Mouse (Mus musculus): ENCODE measurements around the gene Snrpn. TPM values are rescaled to one million over a fixed set of nuclear protein-coding genes. Genes with fewer than 3 reads are reported as not detected.

Gene Snrpn
- polyA plus RNA-seq, 1 experiment from 2014 or later = 1,196 TPM

GRCm38 (mm10) chr7:60013186-60013585 lies 126.8 kb downstream of the Snrpn start:
- Histone ChIP-seq H3K27ac (ENCODE audit: low read depth, low read length) (no peak overlapping the region), H3K4me2 (ENCODE audit: low read length) (no peak overlapping the region), H3K27me3 (replicated peaks; ENCODE audit: control insufficient read depth, insufficient read depth, low read length) (no peaks in the 10 kb centered on the region), H3K4me1 (ENCODE audit: control insufficient read depth, insufficient read depth, low read depth, low read length) (no peaks in the 10 kb centered on the region), H3K4me3 (ENCODE audit: low read length) (no peak overlapping the region), H3K9me3 (ENCODE audit: control insufficient read depth, low read length) (no peaks in the 10 kb centered on the region), H3K9ac (ENCODE audit: low read depth, low read length) (no peak overlapping the region), H3K36me3 (ENCODE audit: control insufficient read depth, insufficient read depth, low read length) (no peaks in the 10 kb centered on the region)
- WGBS = 62% methylated on average over 3 of the region's 3 CpGs
- ATAC-seq = no peak

GRCm38 (mm10) chr7:60007727-60008360 lies 132.2 kb downstream of the Snrpn start:
- Histone ChIP-seq H3K4me2 (ENCODE audit: low read length) (no peak overlapping the region), H3K9me3 (ENCODE audit: control insufficient read depth, low read length) (peaks cover 15% of the 10 kb centered on the region), H3K27me3 (replicated peaks; ENCODE audit: control insufficient read depth, insufficient read depth, low read length) (no peaks in the 10 kb centered on the region), H3K27ac (ENCODE audit: low read depth, low read length) (no peak overlapping the region), H3K9ac (ENCODE audit: low read depth, low read length) (no peak overlapping the region), H3K4me3 (ENCODE audit: low read length) (no peak overlapping the region), H3K36me3 (ENCODE audit: control insufficient read depth, insufficient read depth, low read length) (no peaks in the 10 kb centered on the region), H3K4me1 (ENCODE audit: control insufficient read depth, insufficient read depth, low read depth, low read length) (no peaks in the 10 kb centered on the region)
- ATAC-seq = no peak
- 45% methylated on average over 3 of the region's 3 CpGs for WGBS

- 47% methylated on average over 2 of the region's 2 CpGs for WGBS
- no peak overlapping the region for H3K4me2 ChIP-seq (ENCODE audit: low read length)
- peaks cover 19% of the 10 kb centered on the region for H3K9me3 ChIP-seq (ENCODE audit: control insufficient read depth, low read length)
- H3K9ac ChIP-seq (ENCODE audit: low read depth, low read length) = no peak overlapping the region
- no peak overlapping the region for H3K4me3 ChIP-seq (ENCODE audit: low read length)
- ATAC-seq = no peak
- H3K27ac ChIP-seq (ENCODE audit: low read depth, low read length) = no peak overlapping the region
- no peaks in the 10 kb centered on the region for H3K27me3 ChIP-seq (replicated peaks; ENCODE audit: control insufficient read depth, insufficient read depth, low read length)
- H3K36me3 ChIP-seq (ENCODE audit: control insufficient read depth, insufficient read depth, low read length) = no peaks in the 10 kb centered on the region
- H3K4me1 ChIP-seq (ENCODE audit: control insufficient read depth, insufficient read depth, low read depth, low read length) = no peaks in the 10 kb centered on the region
These were observed 133.8 kb downstream of the Snrpn start for GRCm38 (mm10) chr7:60006262-60006661.

DNA sequence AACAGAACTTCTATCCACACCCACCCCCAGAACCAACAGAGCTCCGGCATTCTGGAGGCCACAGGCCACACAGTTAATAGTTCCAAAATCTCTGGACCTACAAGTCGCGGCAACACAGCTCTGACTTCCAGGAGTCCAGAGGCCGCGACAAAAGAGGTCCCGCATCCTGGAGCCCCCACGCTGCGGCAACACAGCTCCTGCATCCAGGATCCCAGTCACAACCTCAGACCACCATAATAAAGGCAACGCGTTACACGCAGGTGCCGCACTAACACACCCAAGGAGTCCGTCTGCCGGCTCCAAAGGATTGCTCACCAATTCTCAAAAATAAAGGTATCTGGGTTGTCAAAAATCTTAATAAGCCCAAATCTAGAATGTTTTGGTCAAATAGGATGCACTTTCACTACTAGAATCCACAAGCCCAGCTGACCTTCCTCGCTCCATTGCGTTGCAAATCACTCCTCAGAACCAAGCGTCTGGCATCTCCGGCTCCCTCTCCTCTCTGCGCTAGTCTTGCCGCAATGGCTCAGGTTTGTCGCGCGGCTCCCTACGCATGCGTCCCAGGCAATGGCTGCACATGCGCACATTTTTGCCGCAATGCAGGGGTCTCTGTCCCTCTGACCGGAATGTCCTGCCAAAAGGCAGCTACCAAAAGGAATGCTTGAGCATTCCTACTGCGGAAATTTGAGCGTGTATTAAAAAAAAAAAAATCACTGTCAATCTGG lies 135.3 kb downstream of the Snrpn start, which contains the start of the genes Snurf and Gm38393:
TSS of gene Snurf (minus strand) at position 444 of the 725 bp plus-strand sequence.
TSS of gene Gm38393 (minus strand) at position 459 of the 725 bp plus-strand sequence.
- Histone ChIP-seq H3K9me3 (ENCODE audit: control insufficient read depth, low read length) (peaks cover 19% of the 10 kb centered on the region), H3K9ac (ENCODE audit: low read depth, low read length) (peak within 1 kb of the TSS; percentile 81), H3K36me3 (ENCODE audit: control insufficient read depth, insufficient read depth, low read length) (no peaks in the 10 kb centered on the region), H3K4me1 (ENCODE audit: control insufficient read depth, insufficient read depth, low read depth, low read length) (no peaks in the 10 kb centered on the region), H3K27me3 (replicated peaks; ENCODE audit: control insufficient read depth, insufficient read depth, low read length) (no peaks in the 10 kb centered on the region), H3K4me3 (ENCODE audit: low read length) (peak within 1 kb of the TSS; percentile 63), H3K27ac (ENCODE audit: low read depth, low read length) (peak within 1 kb of the TSS; percentile 89), H3K4me2 (ENCODE audit: low read length) (peak within 1 kb of the TSS; percentile 53)
- peak; percentile 80 for ATAC-seq
- 54% methylated on average over 30 of the region's 30 CpGs for WGBS

DNA sequence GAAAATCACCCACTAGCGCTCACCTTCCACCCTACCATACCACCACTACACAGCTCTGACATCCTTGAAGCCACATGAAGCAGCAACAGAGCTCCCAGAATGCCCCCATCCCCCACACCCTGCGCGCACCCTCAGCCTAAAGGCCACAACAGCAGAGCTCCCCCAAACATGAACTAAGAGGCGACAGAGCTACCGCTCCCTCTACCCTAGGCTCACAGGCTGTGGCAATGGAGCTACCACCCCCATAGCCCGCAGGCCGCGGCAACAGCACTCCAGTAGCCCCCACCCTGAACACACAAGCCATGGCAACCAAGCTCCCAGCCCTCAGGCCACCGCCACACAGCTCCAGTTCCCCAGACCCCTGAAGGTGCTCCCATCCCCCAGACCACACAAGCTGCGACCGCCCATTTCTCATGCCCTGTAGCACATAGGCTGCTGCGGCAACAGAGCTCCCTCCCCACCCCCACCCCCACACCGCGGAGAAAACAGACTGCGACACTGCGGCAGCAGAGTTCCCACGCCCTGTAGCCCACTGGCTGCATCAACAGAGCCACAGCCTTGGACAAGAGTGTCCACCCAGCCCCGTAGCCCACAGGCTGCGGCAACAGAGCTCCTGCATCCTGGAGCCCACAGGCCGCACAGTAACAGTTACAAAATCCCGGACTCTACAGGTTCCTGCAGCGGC lies 136.0 kb downstream of the Snrpn start:
- 45% methylated on average over 22 of the region's 22 CpGs for WGBS
- Histone ChIP-seq H3K9me3 (ENCODE audit: control insufficient read depth, low read length) (peaks cover 19% of the 10 kb centered on the region), H3K4me3 (ENCODE audit: low read length) (peak overlapping the region; percentile 63), H3K4me2 (ENCODE audit: low read length) (peak overlapping the region; percentile 53), H3K4me1 (ENCODE audit: control insufficient read depth, insufficient read depth, low read depth, low read length) (no peaks in the 10 kb centered on the region), H3K36me3 (ENCODE audit: control insufficient read depth, insufficient read depth, low read length) (no peaks in the 10 kb centered on the region), H3K9ac (ENCODE audit: low read depth, low read length) (peak overlapping the region; percentile 81), H3K27ac (ENCODE audit: low read depth, low read length) (peak overlapping the region; percentile 89), H3K27me3 (replicated peaks; ENCODE audit: control insufficient read depth, insufficient read depth, low read length) (no peaks in the 10 kb centered on the region)
- ATAC-seq = peak; percentile 84

- Histone ChIP-seq H3K27ac (ENCODE audit: low read depth, low read length) (peak overlapping the region; percentile 89), H3K36me3 (ENCODE audit: control insufficient read depth, insufficient read depth, low read length) (no peaks in the 10 kb centered on the region), H3K9ac (ENCODE audit: low read depth, low read length) (peak overlapping the region; percentile 81), H3K4me2 (ENCODE audit: low read length) (peak overlapping the region; percentile 53), H3K27me3 (replicated peaks; ENCODE audit: control insufficient read depth, insufficient read depth, low read length) (no peaks in the 10 kb centered on the region), H3K4me1 (ENCODE audit: control insufficient read depth, insufficient read depth, low read depth, low read length) (no peaks in the 10 kb centered on the region), H3K9me3 (ENCODE audit: control insufficient read depth, low read length) (peaks cover 19% of the 10 kb centered on the region), H3K4me3 (ENCODE audit: low read length) (peak overlapping the region; percentile 63)
- ATAC-seq = peak; percentile 80
- 56% methylated on average over 12 of the region's 12 CpGs for WGBS
These were observed 136.8 kb downstream of the Snrpn start for GRCm38 (mm10) chr7:60003006-60003865.

DNA sequence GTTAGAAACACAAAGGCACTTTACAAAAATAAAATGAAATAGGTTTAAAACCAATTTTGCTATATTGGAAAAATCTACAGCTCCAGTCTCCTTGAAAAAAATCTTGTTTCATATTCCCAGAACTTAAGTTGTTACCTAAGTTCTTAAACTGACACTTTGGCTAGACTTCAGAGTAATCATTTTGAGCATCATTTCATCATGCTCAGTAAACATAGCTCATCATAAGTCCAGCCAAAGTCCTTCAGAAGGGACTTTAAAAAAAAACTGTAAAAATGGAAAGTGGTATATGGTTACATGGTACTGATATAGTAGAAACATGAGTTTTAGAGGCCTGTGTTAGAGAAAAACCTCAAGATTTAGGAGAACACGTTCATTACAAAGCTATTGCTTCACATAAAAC lies 161.4 kb downstream of the Snrpn start:
- no peak overlapping the region for H3K4me3 ChIP-seq (ENCODE audit: low read length)
- H3K4me2 ChIP-seq (ENCODE audit: low read length) = no peak overlapping the region
- no peaks in the 10 kb centered on the region for H3K4me1 ChIP-seq (ENCODE audit: control insufficient read depth, insufficient read depth, low read depth, low read length)
- peaks cover 3% of the 10 kb centered on the region; the same call in 1 of the 2 replicates for H3K36me3 ChIP-seq (ENCODE audit: control insufficient read depth, insufficient read depth, low read length)
- H3K9me3 ChIP-seq (ENCODE audit: control insufficient read depth, low read length) = no peaks in the 10 kb centered on the region
- no peak overlapping the region for H3K27ac ChIP-seq (ENCODE audit: low read depth, low read length)
- H3K9ac ChIP-seq (ENCODE audit: low read depth, low read length) = no peak overlapping the region
- ATAC-seq = no peak
- 73% methylated on average over 1 of the region's 1 CpGs for WGBS
- H3K27me3 ChIP-seq (replicated peaks; ENCODE audit: control insufficient read depth, insufficient read depth, low read length) = no peaks in the 10 kb centered on the region
